Mouse (Mus musculus): ENCODE results near the gene Garnl3.

GRCm38 (mm10) chr2:33053966-33054365 lies 77.5 kb downstream of the Garnl3 start:
- TF ChIP-seq CTCF (conservative IDR thresholded peaks at IDR 0.05 in 1 of 2, IDR thresholded peaks at IDR 0.05 in 1 of 2; ENCODE audit: low read depth in 2 of 2, low read length in 2 of 2) (no peak), USF1 (IDR thresholded peaks at IDR 0.05; ENCODE audit: low read depth, low read length) (no peak), GABPA (IDR thresholded peaks at IDR 0.05; ENCODE audit: insufficient replicate concordance, low read depth, low read length) (no peak), ELF1 (IDR thresholded peaks at IDR 0.05; ENCODE audit: low read depth, low read length) (no peak)

Measured in CH12.LX (cell line).